Mouse (Mus musculus) thymus, postnatal 36 days (tissue): Measurements from ENCODE around the gene 5730522E02Rik.

Experiments used
- DNase-seq, 2 experiments: peaks; one replicate each; pipeline ENCODE4 v3.0.0; 2022; ENCODE audit warnings: mixed read lengths in 2 of 2

5730522E02Rik gene

GRCm38 (mm10) chr11:25772231-25772630 is 438.3 kb downstream of the 5730522E02Rik start:
- no peak for DNase-seq

GRCm38 (mm10) chr11:25770991-25771568 is 439.5 kb downstream of the 5730522E02Rik start:
- no peak for DNase-seq

GRCm38 (mm10) chr11:25767584-25768333 is 442.8 kb downstream of the 5730522E02Rik start:
- DNase-seq, result no peak

- no peak for DNase-seq
Measured at GRCm38 (mm10) chr11:25753156-25753899, 457.2 kb downstream of the 5730522E02Rik start.

GRCm38 (mm10) chr11:25752418-25752817 is 458.1 kb downstream of the 5730522E02Rik start:
- DNase-seq, result no peak

GRCm38 (mm10) chr11:25747098-25747862 is 463.3 kb downstream of the 5730522E02Rik start:
- no peak for DNase-seq

- no peak for DNase-seq
Measured at GRCm38 (mm10) chr11:25743664-25744063, 466.9 kb downstream of the 5730522E02Rik start.

- no peak for DNase-seq
Measured at GRCm38 (mm10) chr11:25737255-25737654, 473.3 kb downstream of the 5730522E02Rik start.

GRCm38 (mm10) chr11:25729476-25729875 is 481.1 kb downstream of the 5730522E02Rik start:
- DNase-seq, result no peak

- DNase-seq, result no peak
Measured at GRCm38 (mm10) chr11:25715447-25716321, 494.9 kb downstream of the 5730522E02Rik start.

GRCm38 (mm10) chr11:25710559-25710958 is 500.0 kb downstream of the 5730522E02Rik start:
- DNase-seq, result no peak

- DNase-seq, result no peak
Measured at GRCm38 (mm10) chr11:25709892-25710291, 500.7 kb downstream of the 5730522E02Rik start.

GRCm38 (mm10) chr11:25704332-25705168 is 506.0 kb downstream of the 5730522E02Rik start:
- no peak for DNase-seq

GRCm38 (mm10) chr11:25702791-25703190 is 507.8 kb downstream of the 5730522E02Rik start:
- no peak for DNase-seq

GRCm38 (mm10) chr11:25697508-25698193 is 512.9 kb downstream of the 5730522E02Rik start:
- no peak for DNase-seq

- no peak for DNase-seq
Measured at GRCm38 (mm10) chr11:25696168-25696567, 514.4 kb downstream of the 5730522E02Rik start.

GRCm38 (mm10) chr11:25684731-25685130 is 525.8 kb downstream of the 5730522E02Rik start:
- no peak for DNase-seq

- no peak for DNase-seq
Measured at GRCm38 (mm10) chr11:25679856-25680255, 530.7 kb downstream of the 5730522E02Rik start.

GRCm38 (mm10) chr11:25674194-25674593 is 536.4 kb downstream of the 5730522E02Rik start:
- no peak for DNase-seq

GRCm38 (mm10) chr11:25670018-25670417 is 540.5 kb downstream of the 5730522E02Rik start:
- DNase-seq, result no peak
